Mouse (Mus musculus) spleen, postnatal 10 days (tissue): ENCODE results near the gene Crygn.
"Not testable (repeated sequence)": the region's sequence is repeated elsewhere in the genome, so short reads cannot be mapped to it uniquely, and the experiment has no call there.

ENCODE experiments used
- DNase-seq, 2 experiments: peaks; one replicate each; pipeline ENCODE4 v3.0.0; 2021 to 2022; ENCODE audit warnings: low spot score in 2 of 2

The Crygn gene

DNA sequence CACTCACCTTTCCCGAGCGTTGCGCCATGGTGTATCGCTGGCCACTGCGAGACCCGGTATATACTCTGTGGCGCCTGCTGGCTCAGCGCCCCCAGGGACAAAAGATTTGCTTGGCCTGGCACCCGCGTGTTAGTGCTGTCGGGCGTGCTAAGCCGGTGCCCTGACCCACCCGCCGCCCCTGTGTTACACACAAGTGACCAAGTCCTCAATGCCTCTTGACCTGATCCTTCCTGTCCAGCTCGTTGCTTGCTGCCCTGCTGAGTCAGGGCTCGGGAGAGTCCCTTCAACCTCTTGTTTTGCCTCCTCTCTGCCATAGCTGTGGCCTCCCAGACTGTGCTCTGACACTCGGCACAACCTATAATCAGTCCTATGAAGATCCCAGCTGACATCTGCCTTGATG, at the start of gene Crygn:
Crygn (minus strand) TSS at position 193 of the 400 bp plus-strand sequence.
- no peak for DNase-seq

DNA sequence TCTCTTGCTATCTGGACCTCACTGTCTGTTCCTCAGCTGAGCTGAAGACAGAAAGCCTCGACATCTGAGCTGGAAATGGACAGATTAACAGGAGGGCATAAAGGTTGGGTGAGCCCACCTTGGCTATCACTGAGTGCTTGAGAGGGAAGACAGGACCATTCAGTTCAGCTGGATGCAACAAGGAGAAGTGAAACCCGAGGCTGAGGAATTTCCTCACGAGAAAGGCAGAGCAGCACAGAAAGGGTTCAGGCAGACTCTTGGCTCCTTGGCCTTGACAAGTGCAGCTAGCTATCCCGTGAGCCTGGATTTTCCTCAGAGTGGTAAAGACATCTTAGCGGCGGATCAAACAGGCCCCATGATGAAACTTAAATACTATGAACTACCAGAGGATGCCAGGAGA, 47.4 kb upstream of the Crygn start:
- no peak for DNase-seq

DNA sequence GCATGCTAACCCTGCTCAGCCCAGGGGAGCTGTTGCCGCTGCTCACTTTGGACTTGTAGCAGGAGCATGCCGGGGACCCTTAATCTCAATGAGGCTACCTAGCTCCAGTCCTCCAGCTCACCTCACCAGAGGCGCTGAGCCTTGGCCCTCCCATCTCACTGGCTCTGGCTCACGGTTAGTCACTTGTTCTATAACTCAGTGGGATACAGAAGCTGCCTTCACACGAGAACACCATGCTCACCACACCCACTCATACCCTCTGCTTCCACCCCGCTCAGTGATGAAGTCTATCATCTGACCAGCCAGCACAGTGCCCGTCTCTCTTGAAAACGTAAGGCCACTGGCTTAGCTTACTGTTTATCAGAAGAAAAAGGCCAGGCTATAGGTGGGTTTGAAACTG, 46.9 kb upstream of the Crygn start:
- no peak for DNase-seq

DNA sequence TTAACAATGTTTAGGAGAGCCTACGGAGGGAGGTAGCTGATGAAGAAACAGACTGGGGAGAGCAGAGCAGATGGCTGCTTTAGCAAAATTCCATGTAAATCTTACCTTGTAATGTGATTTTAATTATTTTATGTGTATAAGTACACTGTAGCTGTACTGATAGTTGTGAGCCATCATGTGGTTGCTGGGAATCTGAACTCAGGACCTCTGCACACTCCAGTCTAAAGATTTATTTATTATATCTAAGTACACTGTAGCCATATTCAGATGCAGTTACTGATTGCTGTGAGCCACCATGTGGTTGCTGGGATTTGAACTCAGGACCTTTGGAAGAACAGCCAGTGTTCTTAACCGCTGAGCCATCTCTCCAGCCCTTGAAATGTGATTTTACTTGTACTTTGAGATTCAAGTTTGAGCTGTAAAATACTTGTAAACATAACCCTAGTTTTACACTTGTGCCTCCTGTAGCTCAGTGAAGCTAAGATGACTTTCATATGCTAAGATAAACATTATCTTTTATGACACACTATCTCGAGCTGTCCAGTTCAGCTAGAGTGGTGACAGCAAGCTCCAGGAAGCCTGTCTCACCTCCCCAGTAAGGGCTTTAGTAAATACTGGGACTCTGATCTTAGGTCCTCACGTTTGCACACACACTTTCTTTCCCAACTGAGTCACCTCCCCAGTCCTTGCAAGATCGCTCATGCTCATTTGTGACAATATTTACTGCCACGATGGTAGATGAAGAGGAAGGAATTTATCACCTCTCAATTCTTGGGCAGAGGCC, 44.2 kb upstream of the Crygn start:
- no peak for DNase-seq

DNA sequence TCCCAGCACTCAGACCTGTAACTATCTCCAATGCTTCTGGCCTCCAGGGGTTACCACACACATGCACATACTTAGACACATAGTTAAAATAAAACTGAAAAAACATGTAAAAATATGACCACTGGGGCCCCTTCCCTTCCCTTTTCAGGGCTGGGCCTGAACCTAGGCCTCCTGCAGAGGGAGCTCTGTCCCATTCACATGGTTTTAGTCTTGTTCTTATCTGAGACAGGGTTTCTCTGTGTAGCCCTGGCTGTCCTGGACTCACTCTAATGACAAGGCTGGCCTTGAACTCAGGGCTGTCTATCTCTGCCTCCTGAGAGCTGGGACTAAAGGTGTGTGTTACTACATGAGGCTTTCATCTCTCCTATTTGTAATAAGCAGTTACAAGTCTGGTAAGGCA, 42.6 kb upstream of the Crygn start:
- no peak for DNase-seq

DNA sequence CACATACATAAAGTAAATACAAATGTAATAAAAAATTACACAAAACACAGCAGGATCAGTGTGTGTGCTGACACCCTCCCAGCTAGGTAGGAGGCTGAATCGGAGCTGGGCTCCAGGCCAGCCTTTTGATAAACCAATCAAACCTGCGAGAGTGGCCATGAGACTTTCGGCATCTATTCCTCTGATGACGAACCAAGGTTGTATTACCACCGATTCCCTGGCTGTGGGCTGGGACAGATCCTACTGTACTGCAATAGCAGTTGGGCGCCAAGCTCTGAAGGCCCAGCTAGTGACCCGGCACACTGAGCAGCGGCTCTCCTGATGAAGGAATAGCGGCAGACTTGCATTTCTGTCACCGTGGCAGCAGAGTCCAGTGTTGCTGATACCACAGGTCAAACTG, 40.8 kb upstream of the Crygn start:
- no peak for DNase-seq

DNA sequence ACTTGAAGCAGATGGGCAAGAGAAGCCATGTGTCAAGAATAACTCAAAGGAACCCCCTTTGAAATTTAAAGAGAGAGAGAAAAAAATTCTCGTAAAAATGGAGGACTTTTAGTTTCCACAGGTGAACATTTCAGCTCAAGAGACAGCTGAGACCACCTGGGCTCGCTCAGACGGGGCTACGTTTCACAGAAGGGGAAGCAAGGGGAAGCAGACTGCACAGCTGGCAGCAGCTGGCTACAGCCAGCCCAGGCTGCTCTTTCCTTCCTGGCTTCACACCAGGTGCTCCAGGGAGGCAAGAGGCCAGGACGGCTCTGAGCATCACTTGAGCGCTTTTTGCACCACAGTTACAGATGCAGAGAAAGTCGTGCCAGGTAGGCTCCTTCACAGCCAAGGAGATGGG, 40.0 kb upstream of the Crygn start:
- no peak for DNase-seq

DNA sequence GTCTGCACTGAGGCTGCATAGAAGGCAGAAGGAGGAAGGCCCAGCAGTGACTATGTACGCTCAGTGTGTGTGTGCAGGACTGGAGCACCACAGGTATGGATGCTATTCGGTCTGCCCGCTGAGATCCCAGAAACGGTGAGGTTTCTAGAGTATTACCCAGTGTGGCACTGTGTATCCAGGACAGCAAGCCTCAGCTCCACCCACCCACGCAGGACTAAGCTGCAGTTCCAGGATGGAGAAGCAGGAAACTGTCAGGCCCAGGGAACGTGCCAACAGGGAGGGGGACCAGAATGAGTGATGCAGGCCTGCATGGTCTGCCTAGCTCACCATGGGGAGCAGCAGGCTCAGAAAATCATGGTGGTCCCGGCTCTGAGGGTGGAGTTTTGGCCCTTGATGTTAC, 35.2 kb upstream of the Crygn start:
- no peak for DNase-seq

DNA sequence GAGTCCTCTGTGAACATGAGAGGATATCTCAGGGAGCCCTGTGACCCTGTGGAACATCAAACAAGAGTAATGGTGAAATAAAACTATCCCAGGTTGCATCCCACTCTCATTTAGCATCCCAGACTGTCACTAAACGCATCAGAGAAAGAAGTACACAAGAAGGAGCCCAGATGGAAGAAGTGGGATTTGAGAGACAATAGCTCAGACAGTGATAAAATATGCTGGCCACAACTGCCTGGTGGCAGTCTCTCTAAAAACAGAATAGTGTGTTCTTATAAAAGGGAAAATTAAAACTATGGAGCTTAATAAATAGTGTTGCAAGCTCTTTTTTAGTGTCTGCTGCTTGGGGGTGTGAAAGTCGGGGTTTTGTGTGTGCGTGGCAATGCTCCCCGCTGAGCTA, 25.1 kb upstream of the Crygn start:
- no peak for DNase-seq

DNA sequence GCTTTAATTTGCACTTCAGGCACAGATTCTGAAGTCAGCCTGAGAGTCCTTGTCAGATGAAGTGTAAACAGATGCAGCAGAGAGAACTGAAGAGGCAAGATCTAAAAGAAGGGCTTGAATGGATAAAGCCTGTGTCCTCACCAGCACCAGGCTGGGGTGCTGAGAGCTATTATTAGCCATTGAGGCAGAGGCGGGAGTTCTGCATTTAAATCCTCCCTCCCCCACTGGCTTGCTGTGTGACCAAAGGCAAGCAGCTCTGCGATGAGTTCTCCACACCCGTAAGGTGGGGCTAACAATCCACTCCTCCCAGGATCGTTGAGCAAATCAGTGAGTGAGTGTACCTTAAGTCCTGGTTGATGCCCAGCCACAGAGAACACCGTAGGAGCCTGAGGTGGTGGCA, 23.2 kb upstream of the Crygn start:
- no peak for DNase-seq

DNA sequence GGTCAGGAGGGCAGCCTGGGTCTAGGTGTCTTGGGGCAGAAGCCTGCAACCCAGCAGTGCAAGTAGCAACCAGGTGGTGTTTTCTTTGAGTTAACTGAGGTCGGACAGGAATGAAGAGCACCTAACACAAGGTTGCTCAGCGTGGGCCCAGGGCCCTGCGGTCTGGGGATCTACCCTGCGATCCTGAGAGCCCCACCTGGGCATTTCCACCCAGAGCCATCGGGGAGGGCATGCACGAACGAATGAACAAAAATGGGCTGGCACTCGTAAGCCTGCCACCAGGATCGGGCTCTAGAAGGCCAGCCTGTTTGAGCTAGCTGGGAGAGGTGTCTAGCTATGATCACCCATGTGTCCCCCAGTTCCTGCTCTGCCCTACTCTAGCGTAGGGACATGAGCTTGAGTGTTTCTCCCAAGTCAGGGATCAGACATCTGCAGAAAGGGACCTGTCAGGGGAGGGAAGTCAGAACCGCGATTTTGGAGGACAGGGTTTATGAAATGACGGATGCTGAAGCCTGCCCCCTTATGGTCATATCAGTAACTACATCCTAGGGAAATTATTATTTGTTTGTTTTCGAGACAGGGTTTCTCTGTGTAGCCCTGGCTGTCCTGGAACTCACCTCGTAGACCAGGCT, 22.2 kb upstream of the Crygn start:
- peak in 1 of 2 experiments; percentile 11 for DNase-seq

DNA sequence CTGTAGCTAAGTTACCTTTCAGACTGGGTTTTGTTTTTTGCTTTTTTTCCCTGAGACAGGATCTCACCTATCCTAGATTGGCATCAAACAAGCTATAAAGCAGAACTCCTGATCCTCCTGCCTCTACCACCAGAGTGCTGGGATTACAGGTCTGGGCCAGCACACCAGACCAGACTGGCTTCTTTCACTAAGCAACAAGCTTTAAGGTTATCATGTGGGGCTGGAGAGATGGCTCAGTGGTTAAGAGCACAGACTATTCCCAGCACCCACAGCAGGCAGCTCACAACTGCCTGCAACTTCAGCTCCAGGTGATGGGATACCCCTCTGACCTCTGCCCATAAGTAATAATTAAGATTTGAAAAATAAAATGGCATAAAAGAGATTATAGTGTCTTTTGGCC, 21.5 kb upstream of the Crygn start:
- no peak for DNase-seq

DNA sequence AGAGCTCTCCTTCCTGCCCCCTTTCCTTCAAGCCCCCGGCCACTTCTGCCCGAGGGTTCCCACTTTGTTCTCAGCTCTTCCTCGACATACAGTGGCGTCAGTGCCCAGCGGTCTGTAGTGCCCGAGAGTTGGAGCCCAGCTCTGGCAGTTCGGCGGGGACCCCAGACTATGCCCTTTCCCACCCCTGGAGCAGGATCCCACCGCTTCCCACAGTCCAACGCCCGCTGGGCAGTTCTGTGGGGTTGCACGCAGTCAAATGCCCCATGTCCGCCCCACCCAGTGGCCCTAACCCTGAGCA, 21.0 kb upstream of the Crygn start:
- no peak for DNase-seq

DNA sequence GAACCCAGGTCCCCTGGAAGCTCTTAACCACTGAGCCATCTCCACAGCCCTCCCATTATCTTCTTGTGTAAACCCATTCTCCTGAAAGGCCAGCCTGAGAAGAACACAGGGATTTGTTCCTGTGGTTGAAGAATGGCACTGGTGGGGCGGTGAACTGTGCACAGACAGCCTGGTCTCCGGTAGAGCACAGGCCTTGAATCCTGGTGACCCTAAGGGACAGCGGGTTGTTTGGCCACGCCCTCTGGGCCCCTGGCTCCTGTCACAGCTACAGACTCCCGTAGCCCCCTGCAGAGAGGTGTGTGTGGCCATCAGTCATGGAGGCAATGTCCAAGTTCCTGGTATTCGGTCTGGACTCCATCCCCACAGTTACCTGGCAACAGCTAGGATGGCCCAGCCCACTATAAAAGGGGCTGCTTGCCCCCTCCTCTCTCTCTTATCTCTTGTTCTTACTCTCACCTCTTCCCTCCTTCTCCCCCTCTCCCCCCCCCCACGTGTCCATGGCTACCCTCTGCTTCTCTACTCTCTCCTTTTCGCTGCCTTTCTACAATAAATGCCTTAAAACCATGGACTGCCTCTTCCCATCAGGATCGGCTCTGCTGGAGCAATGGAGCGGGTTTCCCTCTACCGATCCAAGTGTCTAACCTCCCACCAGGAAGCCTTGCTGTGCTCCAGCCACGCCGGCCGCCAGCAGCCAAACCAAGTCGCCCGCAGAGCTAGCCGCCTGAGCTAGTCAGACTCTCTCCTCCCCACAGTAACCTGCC, 20.5 kb upstream of the Crygn start:
- no peak for DNase-seq

DNA sequence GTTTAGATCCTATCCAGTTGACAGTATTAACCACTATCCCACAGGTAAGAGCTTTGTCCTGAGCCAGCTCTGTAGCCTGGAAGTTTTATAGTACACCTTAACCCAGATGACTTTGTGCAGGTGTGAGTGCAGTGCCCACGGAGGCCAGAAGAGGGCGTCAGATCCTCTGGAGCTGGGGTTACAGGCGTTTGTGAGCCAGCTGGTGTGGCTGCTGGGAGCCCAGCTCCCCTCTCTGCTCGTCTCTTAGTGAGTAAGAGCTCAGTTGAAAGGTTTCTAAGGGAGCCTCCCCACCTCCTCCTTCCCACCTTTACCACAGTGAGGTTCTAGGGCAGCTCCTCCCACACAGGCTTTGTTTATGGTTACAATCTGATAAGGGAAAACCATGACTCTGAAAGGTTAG, 18.9 kb upstream of the Crygn start:
- DNase-seq, result no peak

DNA sequence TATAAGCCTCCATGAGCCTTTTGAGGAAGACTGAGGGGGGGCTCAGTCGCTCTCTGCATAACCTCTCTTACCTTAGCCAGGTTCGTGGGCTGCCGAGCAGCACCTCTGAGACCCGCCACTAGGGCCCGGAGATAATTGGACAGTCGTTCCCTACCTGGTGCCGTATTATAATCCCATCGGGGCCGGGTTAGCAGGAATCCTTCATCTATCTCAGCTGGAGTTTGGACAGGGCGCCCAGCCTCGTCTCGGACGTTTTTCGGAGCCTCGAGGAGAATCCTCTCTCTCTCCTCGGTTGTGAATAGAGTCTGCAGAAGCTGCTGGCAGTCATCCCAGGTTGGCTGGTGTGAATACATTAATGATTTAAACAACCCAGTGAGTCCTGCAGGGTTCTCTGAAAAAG, 16.7 kb upstream of the Crygn start:
- not testable (repeated sequence) for DNase-seq

DNA sequence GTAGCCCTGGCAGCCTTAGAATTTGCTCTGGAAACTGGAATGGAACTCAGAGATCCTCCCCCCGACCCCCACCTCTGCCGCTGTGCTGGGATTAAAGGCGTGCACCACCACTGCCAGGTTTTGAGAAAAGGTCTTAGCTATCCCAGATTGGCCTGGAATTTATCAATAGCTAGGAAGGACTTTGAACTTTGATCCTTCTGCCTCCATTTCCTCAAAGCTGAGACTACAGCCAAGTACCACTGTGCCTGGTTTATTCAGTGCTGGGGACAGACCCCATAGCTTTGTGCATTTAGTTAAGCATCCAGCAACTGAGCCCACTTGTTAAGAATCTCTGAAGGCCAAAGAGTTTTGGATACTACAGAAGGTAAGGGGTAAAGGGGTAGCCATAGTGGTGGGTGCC, 877 bp downstream of the Crygn start:
- DNase-seq, result no peak

DNA sequence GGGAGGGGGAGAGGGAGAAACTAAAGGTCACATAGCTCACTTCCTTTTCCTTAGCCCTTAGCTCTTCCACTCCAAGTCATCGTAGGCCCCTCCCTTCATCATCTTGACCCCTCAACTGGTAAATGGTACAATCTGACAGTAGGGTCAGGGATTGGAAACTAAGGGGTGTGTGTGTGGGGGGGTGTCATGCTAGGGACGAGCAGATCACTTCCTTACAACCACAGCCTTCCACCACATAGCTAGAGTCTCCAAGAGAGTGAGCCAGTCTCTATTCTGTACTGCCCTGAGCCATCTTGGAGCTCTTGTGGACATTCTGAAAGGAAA, 5.7 kb downstream of the Crygn start:
- no peak for DNase-seq

DNA sequence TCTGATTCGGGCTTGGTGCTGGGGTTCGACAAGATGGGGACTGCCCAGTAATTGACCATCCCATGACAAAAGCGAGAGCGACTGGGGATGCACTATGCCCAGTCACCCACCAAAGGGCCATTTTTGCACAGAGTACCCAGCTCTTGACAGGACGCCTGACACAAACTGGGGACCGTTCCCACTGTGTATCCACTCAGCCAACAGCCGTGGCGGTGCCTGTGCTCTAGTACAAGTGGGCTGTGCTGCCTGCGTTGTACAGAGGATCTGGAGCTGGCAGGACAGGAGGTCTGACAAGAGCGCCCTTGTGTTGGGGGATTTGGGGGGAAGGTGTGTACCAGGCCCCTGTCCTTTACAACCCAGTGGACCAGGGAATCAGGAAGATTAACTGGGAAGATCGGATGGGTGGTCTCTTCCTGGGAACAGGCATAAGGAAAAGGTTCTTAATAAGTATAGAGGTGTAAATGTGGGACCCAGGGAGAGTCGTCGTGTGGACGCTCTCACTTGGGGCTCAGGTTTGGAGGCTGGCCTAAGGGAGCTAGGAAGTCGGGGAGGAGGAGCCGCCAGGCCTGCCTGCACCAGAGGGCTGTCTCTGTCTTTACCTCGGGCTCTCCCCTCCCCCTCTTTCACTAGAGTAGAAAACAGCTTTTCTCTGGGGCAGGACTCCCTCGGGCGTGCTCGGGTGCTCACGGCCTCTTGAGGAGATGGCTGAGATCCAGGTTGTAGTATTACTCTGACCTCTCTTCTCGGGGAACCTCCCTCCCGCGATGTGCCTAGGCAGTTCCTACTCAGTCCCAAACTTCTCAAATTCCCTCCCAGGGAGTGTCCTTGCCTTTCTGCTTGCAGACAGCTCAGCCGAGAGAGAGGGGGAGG, 6.3 kb downstream of the Crygn start:
- DNase-seq, result peak; percentile 28 to 63

DNA sequence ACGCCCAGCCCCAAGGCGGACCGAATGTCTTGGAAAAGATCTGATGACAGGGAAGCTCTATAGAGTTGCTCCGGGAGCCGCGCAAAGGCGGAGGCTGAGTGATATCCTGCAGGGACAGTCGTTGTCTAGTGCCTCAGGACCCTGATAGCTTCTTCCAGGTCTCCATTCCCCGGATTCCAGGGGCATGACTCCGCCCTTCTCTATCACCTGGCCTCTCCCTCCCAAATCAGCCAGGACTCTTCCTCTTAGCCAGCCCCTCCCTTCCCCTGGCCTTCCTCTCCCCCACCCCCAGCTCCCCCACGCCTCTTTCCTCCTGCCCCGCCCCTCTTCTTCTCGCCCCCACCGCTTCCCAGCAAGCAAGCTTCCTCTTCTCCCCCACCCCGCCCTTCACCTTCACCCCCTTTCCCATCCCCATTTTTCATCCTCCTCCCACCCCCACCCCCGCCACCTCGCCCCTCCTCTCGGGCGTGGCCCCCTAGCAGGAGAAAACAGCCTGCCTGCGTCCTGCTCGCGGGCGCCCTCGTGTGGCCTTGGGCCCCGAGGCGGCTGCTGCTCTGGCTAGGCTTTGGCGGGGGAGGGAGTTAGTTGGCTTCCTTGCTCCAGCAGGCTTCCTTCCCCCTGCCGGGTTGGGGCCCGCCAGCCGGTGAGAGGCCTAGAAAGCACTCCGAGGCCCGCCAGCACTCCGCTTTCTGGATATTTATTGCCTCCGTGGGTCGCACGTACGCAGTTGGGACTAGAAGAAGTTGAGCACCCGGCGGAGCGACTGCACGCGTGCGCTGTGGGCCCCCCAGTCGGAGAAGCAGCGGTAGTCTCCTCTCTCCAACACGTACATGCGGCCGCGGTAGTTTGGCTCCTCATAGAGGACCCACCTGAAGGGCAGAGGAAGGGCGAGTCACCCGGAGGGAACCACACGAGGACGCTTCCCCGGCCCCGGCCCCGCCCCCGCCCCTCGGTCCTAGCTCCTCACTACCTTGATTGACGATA, 7.2 kb downstream of the Crygn start:
- DNase-seq, result peak; percentile 71 to 87

DNA sequence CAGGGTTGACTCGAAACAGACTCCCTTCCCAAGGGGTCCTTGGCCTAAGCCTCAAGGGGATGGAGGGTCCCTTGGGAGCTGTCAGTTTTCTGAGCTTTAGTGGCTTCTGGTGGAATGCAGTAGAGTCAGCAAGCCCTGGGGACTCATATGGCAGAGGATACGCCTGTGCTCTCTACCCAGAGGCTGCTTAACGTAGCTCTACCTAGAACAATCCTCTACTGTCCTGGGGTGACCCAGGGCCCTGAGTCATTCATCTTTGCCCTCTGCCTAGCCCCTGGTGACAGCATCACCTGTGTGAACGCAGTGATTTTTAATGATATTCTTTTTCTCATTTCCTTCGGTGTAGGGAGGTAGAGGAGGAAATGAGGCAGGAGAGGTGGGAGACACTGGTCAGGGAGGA, 8.1 kb downstream of the Crygn start:
- DNase-seq, result no peak
